Mouse (Mus musculus): ENCODE results near the gene Ttc28.

DNA sequence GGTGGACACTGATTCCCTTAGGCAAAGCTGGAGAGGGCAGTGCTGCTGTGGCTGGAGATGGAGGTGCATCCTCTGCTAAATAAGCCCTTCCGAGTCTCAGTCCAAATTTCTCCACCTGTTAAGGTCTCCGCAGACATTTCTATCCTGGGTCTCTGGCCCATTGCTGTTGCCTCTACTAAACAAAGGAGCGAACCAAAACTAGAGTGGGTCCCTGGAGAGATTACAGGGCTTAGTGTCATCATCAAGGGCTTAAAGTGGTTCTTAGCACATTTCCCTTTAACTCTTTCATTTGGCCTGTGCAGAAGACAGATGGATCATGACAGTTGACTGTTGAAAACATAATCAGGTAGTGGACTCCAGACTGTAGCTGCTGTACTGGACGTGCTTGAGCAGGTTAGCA lies 9.0 kb downstream of the Ttc28 start:
- TF ChIP-seq POLR2A (IDR thresholded peaks at IDR 0.05; ENCODE audit: borderline replicate concordance, control insufficient read depth, low read depth, low read length) (no peak), CTCF (IDR thresholded peaks at IDR 0.05; ENCODE audit: control insufficient read depth, insufficient read depth, low read length) (no peak)
